Comparison of ENCODE assay signal across 8 mouse cellular contexts in the genomic region with DNA sequence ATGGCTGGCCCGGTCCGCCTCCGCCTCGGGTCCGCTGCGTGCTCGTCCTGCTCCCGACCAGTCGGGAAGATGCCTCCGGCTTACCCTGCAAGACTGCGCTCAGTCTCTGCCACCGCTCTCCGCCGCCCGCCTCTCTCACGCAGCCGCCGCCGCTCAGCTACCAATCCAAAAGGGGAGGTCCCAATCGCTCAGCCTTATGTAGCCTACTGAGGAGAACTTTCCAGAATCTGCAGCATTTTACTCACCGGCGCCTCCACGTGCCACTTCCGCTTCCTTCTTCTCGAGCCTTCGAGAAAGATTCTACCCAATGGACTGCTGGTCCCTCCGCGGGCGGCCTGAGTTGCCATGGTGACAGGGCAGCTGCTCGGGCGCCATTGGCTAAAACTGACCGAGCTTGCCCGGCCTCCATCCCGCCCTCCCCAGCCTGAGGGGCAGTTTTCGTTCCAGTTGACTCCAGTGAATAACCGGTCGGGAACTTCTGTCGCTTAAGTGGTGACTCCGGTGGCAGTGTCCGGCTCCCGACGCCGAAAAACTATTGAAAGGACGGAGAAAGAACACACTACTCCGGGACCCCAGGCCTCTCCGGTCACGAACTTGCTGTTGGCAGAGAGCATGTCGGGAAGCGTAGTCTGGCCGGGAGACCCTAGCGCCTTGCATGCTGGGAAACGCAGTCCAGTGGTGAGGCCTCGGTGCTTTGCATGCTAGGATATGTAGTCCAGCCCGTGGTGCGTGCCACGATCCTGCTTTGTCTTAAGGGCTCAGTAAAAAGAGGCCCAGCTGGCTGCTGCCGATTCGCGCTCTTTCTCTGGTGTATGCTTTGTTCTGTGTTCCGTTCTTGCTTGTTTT. TPM values are rescaled to one million over a fixed set of nuclear protein-coding genes. Genes with fewer than 3 reads are reported as not detected.
DNase-seq lines count a peak whose midpoint lies in the region; ATAC-seq and TF ChIP-seq lines count a peak whose summit lies in the region.

A gene (minus strand): TSS at position 302 of the 846 bp plus-strand sequence.

- no peak for TF ChIP-seq EP300 in lung, postnatal 0 days (IDR thresholded peaks at IDR 0.05)

- H3K4me2 ChIP-seq in lung, postnatal 0 days (replicated peaks; ENCODE audit: low read depth, low read length) = peak within 1 kb of the TSS; percentile 96

- under 1% methylated on average over 60 of the region's 60 CpGs for WGBS in hindbrain, embryonic 10.5 days
- under 1% methylated on average over 46 of the region's 60 CpGs for WGBS in lung, postnatal 0 days

- ATAC-seq in frontal cortex, adult (ENCODE audit: low TSS enrichment) = peak; percentile 89
- ATAC-seq in lung, postnatal 0 days = peak; percentile 99

- peak within 1 kb of the TSS; percentile 33; the same call in 1 of the 2 replicates for H3K9ac ChIP-seq in lung, postnatal 0 days (replicated peaks; ENCODE audit: low read depth)

- peak; percentile 43 for TF ChIP-seq CTCF in lung, postnatal 0 days (IDR thresholded peaks at IDR 0.05)

- no peaks in the 10 kb centered on the region for H3K27me3 ChIP-seq in hindbrain, embryonic 10.5 days (ENCODE audit: insufficient read depth, poor library complexity, severe bottlenecking)
- no peaks in the 10 kb centered on the region for H3K27me3 ChIP-seq in lung, postnatal 0 days (replicated peaks; ENCODE audit: insufficient read depth, low read length)

- H3K36me3 ChIP-seq in hindbrain, embryonic 10.5 days = peaks cover 32% of the 10 kb centered on the region
- H3K36me3 ChIP-seq in lung, postnatal 0 days (ENCODE audit: insufficient read depth, low read length) = no peaks in the 10 kb centered on the region

- H3K4me1 ChIP-seq in hindbrain, embryonic 10.5 days (replicated peaks) = peaks cover 31% of the 10 kb centered on the region
- no peaks in the 10 kb centered on the region for H3K4me1 ChIP-seq in lung, postnatal 0 days (ENCODE audit: insufficient read depth, low read depth, low read length)

- peak within 1 kb of the TSS; percentile 76 for H3K4me3 ChIP-seq in hindbrain, embryonic 10.5 days
- H3K4me3 ChIP-seq in lung, postnatal 0 days (ENCODE audit: low read depth, low read length) = peak within 1 kb of the TSS; percentile 58

- peak; percentile 100 for DNase-seq in MN1 (ENCODE audit: low spot score)
- DNase-seq in cerebellum, adult 9-10 months = peak; percentile 99
- peak; percentile 99 for DNase-seq in hindbrain, embryonic 10.5 days (ENCODE audit: low spot score)
- peak; percentile 99 for DNase-seq in layer of hippocampus, adult 9-11 months
- DNase-seq in lung, postnatal 0 days (ENCODE audit: low spot score) = peak; percentile 99
- peak; percentile 94 for DNase-seq in ovary, postnatal 14 days (ENCODE audit: low spot score)
- peak; percentile 97 for DNase-seq in thymus, postnatal 14 days

- peak within 1 kb of the TSS; percentile 92 for H3K27ac ChIP-seq in hindbrain, embryonic 10.5 days
- peak within 1 kb of the TSS; percentile 74 for H3K27ac ChIP-seq in lung, postnatal 0 days (ENCODE audit: low read length)

- no peaks in the 10 kb centered on the region for H3K9me3 ChIP-seq in hindbrain, embryonic 10.5 days
- no peaks in the 10 kb centered on the region for H3K9me3 ChIP-seq in lung, postnatal 0 days (ENCODE audit: low read length)

RNA-seq across cellular contexts. Expression of the gene that starts here (rescaled TPM):
- polyA plus RNA-seq in hindbrain, embryonic 10.5 days (2016; fragmentation: Nextera tagmentation; extraction: Ambion mirVana) = 95.4 and 120 TPM in 2 replicates
- polyA plus RNA-seq in lung, postnatal 0 days (2015; fragmentation: Nextera tagmentation; extraction: Ambion mirVana) = 7.3 and 14.7 TPM in 2 replicates

Comparison
In these comparisons a context has a peak if more than half of its experiments do, and no peak if none do; other contexts are left out.
1. Peak in every context shown above with its lines: DNase-seq, ATAC-seq, H3K4me3 ChIP-seq and H3K27ac ChIP-seq.